Mouse (Mus musculus) heart, adult 2 months (tissue): ENCODE data around the gene Cited2. TPM values are rescaled to one million over a fixed set of nuclear protein-coding genes. Genes with fewer than 3 reads are reported as not detected.

ENCODE experiments used
- DNase-seq, 2 experiments: peaks; one replicate each; pipeline ENCODE4 v3.0.0; 2021
- H3K27ac ChIP-seq: fragments of 200-600 bp; 2 replicates; pipeline ENCODE4 v1.8.1; 2022
- H3K27me3 ChIP-seq: fragments of 200-500 bp; 2 replicates; pipeline ENCODE4 v1.6.1; 2012; ENCODE audit warnings: mild to moderate bottlenecking, low read length, inconsistent platforms, mixed read lengths; ENCODE audit not compliant: control insufficient read depth, insufficient read depth
- H3K36me3 ChIP-seq: fragments of 200-500 bp; 2 replicates; pipeline ENCODE4 v1.6.1; 2012; ENCODE audit warnings: low read length, inconsistent platforms; ENCODE audit not compliant: control insufficient read depth, insufficient read depth
- H3K4me1 ChIP-seq: fragments of 200-500 bp; 2 replicates; pipeline ENCODE4 v1.6.1; 2011; ENCODE audit warnings: low read length; ENCODE audit not compliant: control insufficient read depth, insufficient read depth
- H3K4me3 ChIP-seq: fragments of 200-600 bp; 2 replicates; pipeline ENCODE4 v1.8.1; 2022
- H3K79me2 ChIP-seq: fragments of 200-500 bp; replicated peaks from 2 replicates; pipeline ENCODE4 v1.6.1; 2012; ENCODE audit warnings: mild to moderate bottlenecking, inconsistent platforms, low read length, moderate library complexity, mixed read lengths; ENCODE audit not compliant: control insufficient read depth, insufficient read depth
- H3K9ac ChIP-seq: fragments of 200-500 bp; 2 replicates; pipeline ENCODE4 v1.6.1; 2012; ENCODE audit warnings: low read depth, mild to moderate bottlenecking, control low read depth, inconsistent platforms, low read length, mixed read lengths
- CTCF ChIP-seq: fragments of 200-600 bp; IDR thresholded peaks from 2 replicates; pipeline ENCODE4 v1.8.1; 2022; ENCODE audit warnings: antibody characterized with exemption, mild to moderate bottlenecking, moderate library complexity
- EP300 ChIP-seq: fragments of 200-500 bp; IDR thresholded peaks from 2 replicates; pipeline ENCODE4 v1.6.1; 2011; ENCODE audit warnings: low read depth, low read length, control low read depth; ENCODE audit not compliant: insufficient read depth
- POLR2A ChIP-seq: fragments of 200-500 bp; IDR thresholded peaks from 2 replicates; pipeline ENCODE4 v1.6.1; 2011; ENCODE audit warnings: mild to moderate bottlenecking, low read depth, low read length, control low read depth; ENCODE audit not compliant: insufficient read depth
- WGBS: fragments of 180-500 bp; shearing (Covaris S2); methylation state at CpG from one replicate; pipeline ENCODE4 v1.1.7; 2018; 5-methylcytosine and 5-hydroxymethylcytosine counted together
- intact Hi-C: fragments of 180-260 bp; cut with DNase I; formaldehyde crosslinking; loops from one replicate; pipeline ENCODE4 v1.15.1; 2025
- polyA plus RNA-seq: library from polyadenylated mRNA; depleted of rRNA; stranded (reverse); fragments of >200 nt; gene quantifications from 2 replicates; pipeline ENCODE4 v1.2.3, GENCODE M21; 2012
- total RNA-seq, 2 experiments: library from RNA; stranded (reverse); gene quantifications; 2 replicates each; pipeline ENCODE4 v1.2.3; 2021

Gene Cited2
- total and polyA plus RNA-seq, 3 experiments, result 23.8 to 54.0 (median 38.7) TPM

- intact Hi-C loops, result loop anchor here (5.0 to 10.0 kb wide), 8 partner anchors 176 to 1376 kb away; no protein-coding TSS in a partner anchor
Observed at GRCm38 (mm10) chr10:17720891-17721601, 2.0 kb upstream of the Cited2 start.

GRCm38 (mm10) chr10:17721602-17722121, 1.4 kb upstream of the Cited2 start:
- WGBS, result under 1% methylated on average over 21 of the region's 21 CpGs

More at GRCm38 (mm10) chr10:17720891-17721601, 2.0 kb upstream of the Cited2 start:
- no peaks in the 10 kb centered on the region; the same call in 1 of the 2 replicates for H3K79me2 ChIP-seq
- no peak overlapping the region for H3K4me3 ChIP-seq
- WGBS, result 52% methylated on average over 8 of the region's 8 CpGs
- no peak overlapping the region for H3K9ac ChIP-seq
- H3K4me1 ChIP-seq, result no peaks in the 10 kb centered on the region; the same call in 1 of the 2 replicates
- peaks cover 3% of the 10 kb centered on the region; the same call in 1 of the 2 replicates for H3K36me3 ChIP-seq
- H3K27ac ChIP-seq, result peak overlapping the region; percentile 98; the same call in 1 of the 2 replicates
- no peaks in the 10 kb centered on the region for H3K27me3 ChIP-seq
- DNase-seq, result peak in 1 of 2 experiments; percentile 23
- TF ChIP-seq EP300, result no peak
- no peak for TF ChIP-seq CTCF
- no peak for TF ChIP-seq POLR2A

GRCm38 (mm10) chr10:17722158-17722557, 860 bp upstream of the Cited2 start:
- peak overlapping the region; percentile 98 for H3K27ac ChIP-seq
- TF ChIP-seq POLR2A (peak; percentile 95), CTCF (0 out of 2 replicates have a peak, but pooled peaks have one; percentile 6), EP300 (peak; percentile 94)
- peaks cover 3% of the 10 kb centered on the region; the same call in 1 of the 2 replicates for H3K36me3 ChIP-seq
- H3K9ac ChIP-seq, result peak overlapping the region; percentile 87
- under 1% methylated on average over 24 of the region's 24 CpGs for WGBS
- H3K79me2 ChIP-seq, result no peaks in the 10 kb centered on the region; the same call in 1 of the 2 replicates
- H3K27me3 ChIP-seq, result no peaks in the 10 kb centered on the region
- peaks cover 2% of the 10 kb centered on the region for H3K4me1 ChIP-seq
- peak overlapping the region; percentile 98 for H3K4me3 ChIP-seq
- peak; percentile 96 to 99 for DNase-seq
- intact Hi-C loops, result loop anchor here (5.0 to 10.0 kb wide), 8 partner anchors 177 to 1377 kb away; no protein-coding TSS in a partner anchor

More at GRCm38 (mm10) chr10:17721602-17722121, 1.4 kb upstream of the Cited2 start:
- Histone ChIP-seq H3K27me3 (no peaks in the 10 kb centered on the region), H3K27ac (peak overlapping the region; percentile 98), H3K9ac (peak overlapping the region; percentile 65), H3K4me1 (peaks cover 2% of the 10 kb centered on the region), H3K36me3 (peaks cover 3% of the 10 kb centered on the region; the same call in 1 of the 2 replicates), H3K4me3 (peak overlapping the region; percentile 98), H3K79me2 (no peaks in the 10 kb centered on the region; the same call in 1 of the 2 replicates)
- peak in 1 of 2 experiments; percentile 70 for DNase-seq
- intact Hi-C loops, result loop anchor here (5.0 to 10.0 kb wide), 8 partner anchors 177 to 1377 kb away; no protein-coding TSS in a partner anchor
- no peak for TF ChIP-seq POLR2A
- TF ChIP-seq CTCF, result no peak
- no peak for TF ChIP-seq EP300

- peak overlapping the region; percentile 98 for H3K9ac ChIP-seq
- no peaks in the 10 kb centered on the region for H3K27me3 ChIP-seq
- H3K79me2 ChIP-seq, result no peaks in the 10 kb centered on the region; the same call in 1 of the 2 replicates
- peak overlapping the region; percentile 98 for H3K4me3 ChIP-seq
- intact Hi-C loops, result loop anchor here (5.0 to 10.0 kb wide), 8 partner anchors 179 to 1379 kb away; no protein-coding TSS in a partner anchor
- DNase-seq, result no peak
- TF ChIP-seq EP300, result no peak
- no peak for TF ChIP-seq POLR2A
- TF ChIP-seq CTCF, result no peak
- under 1% methylated on average over 30 of the region's 30 CpGs for WGBS
- peaks cover 4% of the 10 kb centered on the region for H3K4me1 ChIP-seq
- H3K27ac ChIP-seq, result peak overlapping the region; percentile 98
- peaks cover 3% of the 10 kb centered on the region; the same call in 1 of the 2 replicates for H3K36me3 ChIP-seq
Observed at GRCm38 (mm10) chr10:17723421-17723841, 413 bp downstream of the Cited2 start.

GRCm38 (mm10) chr10:17723871-17724741, 1.1 kb downstream of the Cited2 start:
- under 1% methylated on average over 65 of the region's 65 CpGs for WGBS
- TF ChIP-seq CTCF, result peak; percentile 67
- 0 out of 2 replicates have a peak, but pooled peaks have one; percentile 25 for TF ChIP-seq EP300
- no peak for TF ChIP-seq POLR2A
- DNase-seq, result peak; percentile 82 to 85
- intact Hi-C loops, result loop anchor here (5.0 to 10.0 kb wide), 8 partner anchors 179 to 1379 kb away; no protein-coding TSS in a partner anchor
- H3K36me3 ChIP-seq, result peaks cover 3% of the 10 kb centered on the region; the same call in 1 of the 2 replicates
- peak overlapping the region; percentile 98 for H3K4me3 ChIP-seq
- H3K27ac ChIP-seq, result peak overlapping the region; percentile 98
- H3K9ac ChIP-seq, result peak overlapping the region; percentile 98
- H3K27me3 ChIP-seq, result no peaks in the 10 kb centered on the region
- H3K4me1 ChIP-seq, result peaks cover 4% of the 10 kb centered on the region
- no peaks in the 10 kb centered on the region; the same call in 1 of the 2 replicates for H3K79me2 ChIP-seq
